Mouse (Mus musculus) CH12.LX (cell line): ENCODE data around the gene Neurl1a. TPM values are rescaled to one million over a fixed set of nuclear protein-coding genes. Genes with fewer than 3 reads are reported as not detected.

ENCODE experiments used
- DNase-seq: peaks from one replicate; pipeline ENCODE4 v3.0.0-alpha.2; 2013; ENCODE audit errors: extremely low read depth
- H3K27ac ChIP-seq: 2 replicates; pipeline ENCODE4 v1.5.1; 2012; ENCODE audit warnings: low read depth, mild to moderate bottlenecking, control low read depth, moderate library complexity; ENCODE audit not compliant: insufficient read depth
- H3K27me3 ChIP-seq: replicated peaks from 2 replicates; pipeline ENCODE3; 2012; ENCODE audit warnings: inconsistent platforms
- H3K36me3 ChIP-seq, 2 experiments: replicated peaks in 1 of 2; 2 replicates each; pipeline versions ENCODE3 to v1.6.1; 2012; ENCODE audit warnings: inconsistent platforms in 1 of 2, low read length in 1 of 2, mild to moderate bottlenecking in 1 of 2, mixed read lengths in 1 of 2, moderate library complexity in 1 of 2; ENCODE audit not compliant: control insufficient read depth in 1 of 2, insufficient read depth in 1 of 2
- H3K4me1 ChIP-seq, 2 experiments: 2 replicates each; pipeline ENCODE4 v1.6.1; 2012; ENCODE audit warnings: inconsistent platforms in 1 of 2, moderate library complexity in 1 of 2; ENCODE audit not compliant: insufficient read depth in 2 of 2, control insufficient read depth in 1 of 2
- H3K4me2 ChIP-seq: 2 replicates; pipeline ENCODE4 v1.6.1; 2012; ENCODE audit warnings: low read depth, mild to moderate bottlenecking, control low read depth; ENCODE audit not compliant: poor library complexity, insufficient read depth, severe bottlenecking
- H3K4me3 ChIP-seq, 3 experiments: fragments of 150-350 bp in 1 of 3; sonication (generic) in 1 of 3; replicated peaks in 1 of 3; 2 replicates each; pipeline versions ENCODE3 to v1.5.1; 2011 to 2012; ENCODE audit warnings: low read depth in 2 of 3, low read length in 2 of 3, mild to moderate bottlenecking in 2 of 3, moderate library complexity in 2 of 3, control low read depth in 1 of 3, improper control_type of control experiment in 1 of 3, inconsistent platforms in 1 of 3, mixed read lengths in 1 of 3; ENCODE audit not compliant: poor library complexity in 1 of 3
- H3K79me2 ChIP-seq: replicated peaks from 2 replicates; pipeline ENCODE4 v1.6.1; 2012; ENCODE audit warnings: mild to moderate bottlenecking, moderate library complexity; ENCODE audit not compliant: control insufficient read depth, poor library complexity, insufficient read depth, severe bottlenecking; ENCODE audit errors: extremely low read depth
- H3K9ac ChIP-seq: 2 replicates; pipeline ENCODE4 v1.6.1; 2012; ENCODE audit warnings: low read depth, mild to moderate bottlenecking, control low read depth, moderate library complexity; ENCODE audit not compliant: insufficient read depth
- H3K9me3 ChIP-seq: replicated peaks from 2 replicates; pipeline ENCODE3; 2012; ENCODE audit warnings: low read length, inconsistent platforms, mixed read lengths
- BHLHE40 ChIP-seq: IDR thresholded peaks from 2 replicates; pipeline ENCODE4 v1.6.1; 2011; ENCODE audit warnings: mild to moderate bottlenecking, low read depth, low read length, improper control_type of control experiment
- CHD2 ChIP-seq: IDR thresholded peaks from 2 replicates; pipeline ENCODE4 v1.6.1; 2011; ENCODE audit warnings: low read length, improper control_type of control experiment
- CTCF ChIP-seq, 2 experiments: IDR thresholded peaks in 1 of 2; conservative IDR thresholded peaks in 1 of 2; 2 replicates each; pipeline ENCODE4 v1.5.1; 2011 to 2012; ENCODE audit warnings: low read depth in 2 of 2, low read length in 2 of 2, improper control_type of control experiment in 1 of 2, inconsistent platforms in 1 of 2, mild to moderate bottlenecking in 1 of 2, moderate library complexity in 1 of 2
- EP300 ChIP-seq: IDR thresholded peaks from 2 replicates; pipeline ENCODE4 v1.6.1; 2011; ENCODE audit warnings: low read length, improper control_type of control experiment
- HCFC1 ChIP-seq: IDR thresholded peaks from 2 replicates; pipeline ENCODE4 v1.6.1; 2012; ENCODE audit warnings: low read depth, mild to moderate bottlenecking, inconsistent platforms, low read length, improper control_type of control experiment
- IRF4 ChIP-seq: IDR thresholded peaks from 2 replicates; pipeline ENCODE4 v1.6.1; 2014; ENCODE audit warnings: low read depth, mild to moderate bottlenecking, inconsistent platforms, low read length, improper control_type of control experiment
- KAT2A ChIP-seq: IDR thresholded peaks from 2 replicates; pipeline ENCODE4 v1.6.1; 2012; ENCODE audit warnings: low read length, improper control_type of control experiment, inconsistent platforms; ENCODE audit not compliant: insufficient replicate concordance
- MAFK ChIP-seq: IDR thresholded peaks from 2 replicates; pipeline ENCODE4 v1.6.1; 2011; ENCODE audit warnings: low read length, improper control_type of control experiment; ENCODE audit not compliant: insufficient replicate concordance
- MAX ChIP-seq: IDR thresholded peaks from 2 replicates; pipeline ENCODE4 v1.6.1; 2011; ENCODE audit warnings: low read length, improper control_type of control experiment
- MAZ ChIP-seq: IDR thresholded peaks from 2 replicates; pipeline ENCODE4 v1.6.1; 2012; ENCODE audit warnings: low read depth, mild to moderate bottlenecking, inconsistent platforms, low read length, improper control_type of control experiment, moderate library complexity
- MYC ChIP-seq: IDR thresholded peaks from 2 replicates; pipeline ENCODE4 v1.6.1; 2011; ENCODE audit warnings: low read depth, mild to moderate bottlenecking, improper control_type of control experiment, low read length
- NELFE ChIP-seq: IDR thresholded peaks from 2 replicates; pipeline ENCODE4 v1.6.1; 2011; ENCODE audit warnings: low read depth, low read length, improper control_type of control experiment
- NRF1 ChIP-seq: IDR thresholded peaks from 2 replicates; pipeline ENCODE4 v1.6.1; 2014; ENCODE audit warnings: low read depth, mild to moderate bottlenecking, inconsistent platforms, low read length, improper control_type of control experiment, moderate library complexity
- POLR2A ChIP-seq: IDR thresholded peaks from 2 replicates; pipeline ENCODE4 v1.6.1; 2011; ENCODE audit warnings: low read depth, mild to moderate bottlenecking, improper control_type of control experiment, low read length
- POLR2AphosphoS2 ChIP-seq: IDR thresholded peaks from 2 replicates; pipeline ENCODE4 v1.6.1; 2011; ENCODE audit warnings: low read depth, low read length, improper control_type of control experiment
- RCOR1 ChIP-seq: conservative IDR thresholded peaks from 2 replicates; pipeline ENCODE4 v1.6.1; 2012; ENCODE audit warnings: low read depth, mild to moderate bottlenecking, inconsistent platforms, low read length, improper control_type of control experiment
- SIN3A ChIP-seq: IDR thresholded peaks from 2 replicates; pipeline ENCODE4 v1.6.1; 2012; ENCODE audit warnings: low read length, improper control_type of control experiment, inconsistent platforms
- TBP ChIP-seq: conservative IDR thresholded peaks from 2 replicates; pipeline ENCODE4 v1.6.1; 2011; ENCODE audit warnings: low read depth, low read length, improper control_type of control experiment
- TCF12 ChIP-seq: IDR thresholded peaks from 2 replicates; pipeline ENCODE4 v1.6.1; 2014; ENCODE audit warnings: low read depth, mild to moderate bottlenecking, inconsistent platforms, low read length, improper control_type of control experiment
- UBTF ChIP-seq: IDR thresholded peaks from 2 replicates; pipeline ENCODE4 v1.6.1; 2012; ENCODE audit warnings: low read depth, mild to moderate bottlenecking, inconsistent platforms, low read length, improper control_type of control experiment, moderate library complexity
- ZKSCAN1 ChIP-seq: IDR thresholded peaks from 2 replicates; pipeline ENCODE4 v1.6.1; 2012; ENCODE audit warnings: low read depth, inconsistent platforms, low read length, improper control_type of control experiment, borderline replicate concordance
- ZMIZ1 ChIP-seq: IDR thresholded peaks from 2 replicates; pipeline ENCODE4 v1.6.1; 2012; ENCODE audit warnings: low read depth, mild to moderate bottlenecking, inconsistent platforms, low read length, improper control_type of control experiment
- ZNF384 ChIP-seq: IDR thresholded peaks from 2 replicates; pipeline ENCODE4 v1.6.1; 2012; ENCODE audit warnings: low read depth, low read length, improper control_type of control experiment, inconsistent platforms
- dilution Hi-C: fragments of 300-500 bp; cut with MboI; formaldehyde crosslinking; loops from 2 replicates; pipeline ENCODE4 v1.14.3; 2020; ENCODE audit warnings: low sequenced_read_pairs; ENCODE audit not compliant: extremely low pct_unique_long_range_greater_than_20kb, extremely low pct_ligation_motif_present
- in situ Hi-C: fragments of 300-500 bp; cut with MboI; formaldehyde crosslinking; loops from 3 replicates; pipeline ENCODE4 v1.14.3; 2019; ENCODE audit warnings: low sequenced_read_pairs, low pct_ligation_motif_present, low pct_unique_long_range_greater_than_20kb, mixed read lengths
- polyA plus RNA-seq: library from polyadenylated mRNA; unstranded; fragments of >175 nt; gene quantifications from 2 replicates; pipeline ENCODE4 v1.2.1, GENCODE M21; 2012; ENCODE audit warnings: low read depth; ENCODE audit not compliant: insufficient read length
- total RNA-seq, 2 experiments: library from RNA; depleted of rRNA; stranded (reverse); fragments of 300-350 nt in 1 of 2; fragments of >200 nt in 1 of 2; gene quantifications; 2 replicates each; pipeline ENCODE4 v1.2.3; 2012 to 2014

The Neurl1a gene
- total and polyA plus RNA-seq, 3 experiments = 0.05 to 0.13 TPM; not detected in 1

GRCm38 (mm10) chr19:47163176-47163744 lies 15.4 kb upstream of the Neurl1a start:
- dilution Hi-C loops = no loop called here
- TF ChIP-seq ZNF384 = no peak
- TF ChIP-seq RCOR1 = no peak
- no peak for TF ChIP-seq NRF1
- TF ChIP-seq TCF12 = no peak
- TF ChIP-seq ZKSCAN1 = no peak
- TF ChIP-seq ZMIZ1 = no peak
- no peak for TF ChIP-seq SIN3A
- no peak for TF ChIP-seq EP300
- TF ChIP-seq HCFC1 = no peak
- no peak for TF ChIP-seq IRF4
- TF ChIP-seq MYC = no peak
- no peak for TF ChIP-seq MAFK
- TF ChIP-seq POLR2A = no peak
- TF ChIP-seq MAZ = no peak
- TF ChIP-seq NELFE = no peak
- TF ChIP-seq CHD2 = no peak
- TF ChIP-seq TBP = no peak
- no peak for TF ChIP-seq KAT2A

GRCm38 (mm10) chr19:47166758-47167157 lies 11.9 kb upstream of the Neurl1a start:
- Histone ChIP-seq H3K27me3 (peaks cover 4% of the 10 kb centered on the region), H3K36me3 (no peaks in the 10 kb centered on the region)
- in situ Hi-C loops = loop anchor here (5.0 to 10.0 kb wide), 2 partner anchors 34 to 52 kb away; no protein-coding TSS in a partner anchor

More at GRCm38 (mm10) chr19:47163176-47163744, 15.4 kb upstream of the Neurl1a start:
- Histone ChIP-seq H3K4me2 (no peak overlapping the region), H3K27ac (no peak overlapping the region), H3K79me2 (no peaks in the 10 kb centered on the region), H3K4me1 (peaks cover 0 to 6% of the 10 kb centered on the region in 2 experiments; a peak in 2 of 4 replicates), H3K4me3 (no peak overlapping the region), H3K36me3 (no peaks in the 10 kb centered on the region), H3K9me3 (no peaks in the 10 kb centered on the region), H3K27me3 (peaks cover 4% of the 10 kb centered on the region), H3K9ac (no peak overlapping the region)
- no peak for DNase-seq
- in situ Hi-C loops = loop anchor here (10.0 kb wide), 1 partner anchor 48 kb away; no protein-coding TSS in a partner anchor

More at GRCm38 (mm10) chr19:47166758-47167157, 11.9 kb upstream of the Neurl1a start:
- Histone ChIP-seq H3K9ac (no peak overlapping the region), H3K4me3 (no peak overlapping the region), H3K79me2 (no peaks in the 10 kb centered on the region), H3K27ac (no peak overlapping the region), H3K4me2 (no peak overlapping the region), H3K4me1 (peaks cover 0 to 13% of the 10 kb centered on the region in 2 experiments; a peak in 2 of 4 replicates), H3K9me3 (peaks cover 12% of the 10 kb centered on the region)
- TF ChIP-seq POLR2AphosphoS2 = no peak
- no peak for TF ChIP-seq CTCF (conservative IDR thresholded peaks at IDR 0.05 in 1 of 2, IDR thresholded peaks at IDR 0.05 in 1 of 2; ENCODE audit: low read depth in 2 of 2, low read length in 2 of 2)
- TF ChIP-seq BHLHE40 = no peak
- no peak for TF ChIP-seq HCFC1
- no peak for TF ChIP-seq UBTF
- no peak for TF ChIP-seq EP300
- TF ChIP-seq MAX = no peak
- dilution Hi-C loops = no loop called here
- DNase-seq = no peak
